Mouse (Mus musculus) brain, embryonic 14.5 days (tissue): Measurements from ENCODE around the gene Cntnap1.

Source experiments
- CTCF ChIP-seq: fragments of 200-500 bp; IDR thresholded peaks from 2 replicates; pipeline ENCODE4 v1.5.1; 2012; ENCODE audit warnings: inconsistent platforms, mild to moderate bottlenecking, moderate library complexity, borderline replicate concordance; ENCODE audit not compliant: insufficient read depth, insufficient read length; ENCODE audit errors: extremely low read depth
- POLR2A ChIP-seq: fragments of 200-500 bp; IDR thresholded peaks from 2 replicates; pipeline ENCODE4 v1.6.1; 2012; ENCODE audit warnings: mild to moderate bottlenecking, inconsistent platforms, borderline replicate concordance; ENCODE audit not compliant: poor library complexity, insufficient read depth, insufficient read length, severe bottlenecking; ENCODE audit errors: extremely low read depth

DNA sequence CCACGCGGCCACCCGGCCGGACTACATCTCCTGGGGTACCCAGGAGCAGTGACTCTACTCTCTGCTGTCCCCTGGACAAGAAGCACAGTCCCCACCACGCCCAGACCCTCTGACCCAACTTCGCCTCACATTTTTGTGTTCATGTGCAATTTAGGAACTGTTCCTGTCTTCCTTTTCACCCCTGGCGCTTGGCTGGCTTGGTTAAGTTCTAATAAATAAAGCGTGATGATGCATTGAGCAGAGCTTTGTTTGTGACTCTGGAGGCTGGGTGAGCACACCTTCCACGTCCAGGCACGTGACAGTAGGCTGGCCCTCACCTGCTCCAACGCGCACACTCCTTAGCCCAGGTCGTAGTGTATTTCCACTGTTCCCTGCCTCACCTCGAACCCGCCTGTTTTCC lies 8.8 kb upstream of the Cntnap1 start:
- TF ChIP-seq CTCF = no peak
- TF ChIP-seq POLR2A = no peak
